Mouse (Mus musculus): ENCODE measurements around the gene 1810043G02Rik. TPM values are rescaled to one million over a fixed set of nuclear protein-coding genes. Genes with fewer than 3 reads are reported as not detected.

The 1810043G02Rik gene
- polyA plus RNA-seq, 1 experiment from 2014 or later, result 4.0 TPM

- H3K9ac ChIP-seq (ENCODE audit: low read depth, low read length), result no peak overlapping the region
- peaks cover 17% of the 10 kb centered on the region for H3K27me3 ChIP-seq (ENCODE audit: control insufficient read depth, insufficient read depth, low read depth, low read length)
- WGBS (ENCODE audit: insufficient replicate concordance), result 16% methylated on average over 10 of the region's 10 CpGs
- no peaks in the 10 kb centered on the region for H3K9me3 ChIP-seq (replicated peaks; ENCODE audit: control insufficient read depth, low read length)
- ATAC-seq (ENCODE audit: low read depth), result no peak
- H3K4me1 ChIP-seq (ENCODE audit: control insufficient read depth, low read depth, low read length), result peaks cover 9% of the 10 kb centered on the region
- no peak overlapping the region for H3K4me3 ChIP-seq (ENCODE audit: low read depth, low read length)
- H3K27ac ChIP-seq (ENCODE audit: low read length), result no peak overlapping the region
- H3K36me3 ChIP-seq (ENCODE audit: control insufficient read depth, insufficient read depth), result no peaks in the 10 kb centered on the region
- H3K4me2 ChIP-seq (ENCODE audit: low read depth, low read length), result no peak overlapping the region
These were observed 7.1 kb upstream of the 1810043G02Rik start for GRCm38 (mm10) chr10:77971191-77971590.

- H3K9ac ChIP-seq (ENCODE audit: low read depth, low read length), result no peak overlapping the region
- H3K4me2 ChIP-seq (ENCODE audit: low read depth, low read length), result no peak overlapping the region
- H3K36me3 ChIP-seq (ENCODE audit: control insufficient read depth, insufficient read depth), result no peaks in the 10 kb centered on the region
- no peaks in the 10 kb centered on the region for H3K9me3 ChIP-seq (replicated peaks; ENCODE audit: control insufficient read depth, low read length)
- peaks cover 17% of the 10 kb centered on the region for H3K27me3 ChIP-seq (ENCODE audit: control insufficient read depth, insufficient read depth, low read depth, low read length)
- peaks cover 9% of the 10 kb centered on the region for H3K4me1 ChIP-seq (ENCODE audit: control insufficient read depth, low read depth, low read length)
- no peak for ATAC-seq (ENCODE audit: low read depth)
- no peak overlapping the region for H3K27ac ChIP-seq (ENCODE audit: low read length)
- WGBS (ENCODE audit: insufficient replicate concordance), result 43% methylated on average over 17 of the region's 17 CpGs
- H3K4me3 ChIP-seq (ENCODE audit: low read depth, low read length), result no peak overlapping the region
These were observed 6.4 kb upstream of the 1810043G02Rik start for GRCm38 (mm10) chr10:77971709-77972553.

- Histone ChIP-seq H3K4me2 (ENCODE audit: low read depth, low read length) (no peak overlapping the region), H3K36me3 (ENCODE audit: control insufficient read depth, insufficient read depth) (no peaks in the 10 kb centered on the region), H3K27ac (ENCODE audit: low read length) (no peak overlapping the region), H3K4me3 (ENCODE audit: low read depth, low read length) (no peak overlapping the region), H3K9me3 (replicated peaks; ENCODE audit: control insufficient read depth, low read length) (no peaks in the 10 kb centered on the region), H3K27me3 (ENCODE audit: control insufficient read depth, insufficient read depth, low read depth, low read length) (peaks cover 10% of the 10 kb centered on the region), H3K9ac (ENCODE audit: low read depth, low read length) (no peak overlapping the region), H3K4me1 (ENCODE audit: control insufficient read depth, low read depth, low read length) (peaks cover 21% of the 10 kb centered on the region)
- ATAC-seq (ENCODE audit: low read depth), result no peak
- WGBS (ENCODE audit: insufficient replicate concordance), result 39% methylated on average over 5 of the region's 5 CpGs
These were observed 4.0 kb upstream of the 1810043G02Rik start for GRCm38 (mm10) chr10:77974323-77974722.

- H3K4me2 ChIP-seq (ENCODE audit: low read depth, low read length), result no peak overlapping the region
- no peak overlapping the region for H3K27ac ChIP-seq (ENCODE audit: low read length)
- ATAC-seq (ENCODE audit: low read depth), result no peak
- H3K9me3 ChIP-seq (replicated peaks; ENCODE audit: control insufficient read depth, low read length), result no peaks in the 10 kb centered on the region
- H3K27me3 ChIP-seq (ENCODE audit: control insufficient read depth, insufficient read depth, low read depth, low read length), result peaks cover 5% of the 10 kb centered on the region
- H3K9ac ChIP-seq (ENCODE audit: low read depth, low read length), result no peak overlapping the region
- 50% methylated on average over 5 of the region's 5 CpGs for WGBS (ENCODE audit: insufficient replicate concordance)
- no peak overlapping the region for H3K4me3 ChIP-seq (ENCODE audit: low read depth, low read length)
- H3K4me1 ChIP-seq (ENCODE audit: control insufficient read depth, low read depth, low read length), result peaks cover 21% of the 10 kb centered on the region
- H3K36me3 ChIP-seq (ENCODE audit: control insufficient read depth, insufficient read depth), result no peaks in the 10 kb centered on the region
These were observed 3.5 kb upstream of the 1810043G02Rik start for GRCm38 (mm10) chr10:77974811-77975210.

GRCm38 (mm10) chr10:77975653-77976052 is 2.7 kb upstream of the 1810043G02Rik start:
- Histone ChIP-seq H3K4me1 (ENCODE audit: control insufficient read depth, low read depth, low read length) (peaks cover 21% of the 10 kb centered on the region), H3K4me2 (ENCODE audit: low read depth, low read length) (no peak overlapping the region), H3K27me3 (ENCODE audit: control insufficient read depth, insufficient read depth, low read depth, low read length) (no peaks in the 10 kb centered on the region; the same call in 1 of the 2 replicates), H3K9ac (ENCODE audit: low read depth, low read length) (no peak overlapping the region), H3K36me3 (ENCODE audit: control insufficient read depth, insufficient read depth) (no peaks in the 10 kb centered on the region), H3K9me3 (replicated peaks; ENCODE audit: control insufficient read depth, low read length) (no peaks in the 10 kb centered on the region), H3K4me3 (ENCODE audit: low read depth, low read length) (no peak overlapping the region), H3K27ac (ENCODE audit: low read length) (no peak overlapping the region)
- WGBS (ENCODE audit: insufficient replicate concordance), result 12% methylated on average over 4 of the region's 4 CpGs
- no peak for ATAC-seq (ENCODE audit: low read depth)

GRCm38 (mm10) chr10:77976458-77977150 is 1.7 kb upstream of the 1810043G02Rik start:
- Histone ChIP-seq H3K27me3 (ENCODE audit: control insufficient read depth, insufficient read depth, low read depth, low read length) (no peaks in the 10 kb centered on the region), H3K9me3 (replicated peaks; ENCODE audit: control insufficient read depth, low read length) (no peaks in the 10 kb centered on the region), H3K4me3 (ENCODE audit: low read depth, low read length) (no peak overlapping the region), H3K36me3 (ENCODE audit: control insufficient read depth, insufficient read depth) (no peaks in the 10 kb centered on the region), H3K4me2 (ENCODE audit: low read depth, low read length) (no peak overlapping the region), H3K4me1 (ENCODE audit: control insufficient read depth, low read depth, low read length) (peaks cover 21% of the 10 kb centered on the region), H3K9ac (ENCODE audit: low read depth, low read length) (no peak overlapping the region), H3K27ac (ENCODE audit: low read length) (no peak overlapping the region)
- WGBS (ENCODE audit: insufficient replicate concordance), result 56% methylated on average over 8 of the region's 8 CpGs
- ATAC-seq (ENCODE audit: low read depth), result no peak

- Histone ChIP-seq H3K9me3 (replicated peaks; ENCODE audit: control insufficient read depth, low read length) (no peaks in the 10 kb centered on the region), H3K27me3 (ENCODE audit: control insufficient read depth, insufficient read depth, low read depth, low read length) (no peaks in the 10 kb centered on the region), H3K36me3 (ENCODE audit: control insufficient read depth, insufficient read depth) (peaks cover 23% of the 10 kb centered on the region), H3K9ac (ENCODE audit: low read depth, low read length) (no peak overlapping the region), H3K4me2 (ENCODE audit: low read depth, low read length) (no peak overlapping the region), H3K27ac (ENCODE audit: low read length) (no peak overlapping the region), H3K4me3 (ENCODE audit: low read depth, low read length) (no peak overlapping the region), H3K4me1 (ENCODE audit: control insufficient read depth, low read depth, low read length) (no peaks in the 10 kb centered on the region)
- 3% methylated on average over 4 of the region's 4 CpGs for WGBS (ENCODE audit: insufficient replicate concordance)
- ATAC-seq (ENCODE audit: low read depth), result peak; percentile 68
These were observed 6.3 kb downstream of the 1810043G02Rik start for GRCm38 (mm10) chr10:77984660-77985059.

- Histone ChIP-seq H3K27me3 (ENCODE audit: control insufficient read depth, insufficient read depth, low read depth, low read length) (no peaks in the 10 kb centered on the region), H3K36me3 (ENCODE audit: control insufficient read depth, insufficient read depth) (peaks cover 34% of the 10 kb centered on the region), H3K9ac (ENCODE audit: low read depth, low read length) (no peak overlapping the region), H3K4me3 (ENCODE audit: low read depth, low read length) (no peak overlapping the region), H3K27ac (ENCODE audit: low read length) (no peak overlapping the region), H3K9me3 (replicated peaks; ENCODE audit: control insufficient read depth, low read length) (no peaks in the 10 kb centered on the region), H3K4me2 (ENCODE audit: low read depth, low read length) (no peak overlapping the region), H3K4me1 (ENCODE audit: control insufficient read depth, low read depth, low read length) (no peaks in the 10 kb centered on the region)
- no peak for ATAC-seq (ENCODE audit: low read depth)
- 69% methylated on average over 5 of the region's 5 CpGs for WGBS (ENCODE audit: insufficient replicate concordance)
These were observed 7.5 kb downstream of the 1810043G02Rik start for GRCm38 (mm10) chr10:77985775-77986174.

GRCm38 (mm10) chr10:77995639-77996038 is 17.3 kb downstream of the 1810043G02Rik start:
- 82% methylated on average over 3 of the region's 3 CpGs for WGBS (ENCODE audit: insufficient replicate concordance)
- no peak overlapping the region for H3K4me3 ChIP-seq (ENCODE audit: low read depth, low read length)
- no peaks in the 10 kb centered on the region for H3K9me3 ChIP-seq (replicated peaks; ENCODE audit: control insufficient read depth, low read length)
- H3K27me3 ChIP-seq (ENCODE audit: control insufficient read depth, insufficient read depth, low read depth, low read length), result no peaks in the 10 kb centered on the region
- H3K27ac ChIP-seq (ENCODE audit: low read length), result no peak overlapping the region
- no peaks in the 10 kb centered on the region for H3K4me1 ChIP-seq (ENCODE audit: control insufficient read depth, low read depth, low read length)
- no peak for ATAC-seq (ENCODE audit: low read depth)
- H3K9ac ChIP-seq (ENCODE audit: low read depth, low read length), result no peak overlapping the region
- no peak overlapping the region for H3K4me2 ChIP-seq (ENCODE audit: low read depth, low read length)
- peaks cover 76% of the 10 kb centered on the region for H3K36me3 ChIP-seq (ENCODE audit: control insufficient read depth, insufficient read depth)
